In the genomic region with DNA sequence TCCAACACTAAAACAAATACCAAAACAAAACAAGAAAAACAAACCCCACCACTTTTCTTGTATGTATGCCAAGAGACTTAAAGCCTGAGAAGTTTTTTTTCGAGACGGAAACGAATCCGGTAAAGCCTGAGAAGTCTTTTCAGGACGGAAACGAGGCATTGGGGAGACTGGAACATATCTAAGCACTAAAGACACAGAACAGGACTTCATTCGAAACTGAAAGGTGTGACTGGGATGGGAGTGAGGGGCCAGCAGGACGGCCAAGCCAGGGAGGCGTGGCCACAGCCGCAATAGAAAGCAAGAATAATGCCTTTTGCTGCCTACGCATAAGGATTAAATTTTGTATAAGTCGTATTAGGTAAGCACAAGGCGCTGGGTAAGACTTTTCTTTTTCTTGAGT, we compare ENCODE assay signal across 8 mouse cellular contexts. TPM values are rescaled to one million over a fixed set of nuclear protein-coding genes. Genes with fewer than 3 reads are reported as not detected.
DNase-seq lines count a peak whose midpoint lies in the region; ATAC-seq lines count a peak whose summit lies in the region.

No protein-coding gene starts in this region.

- H3K9me3 ChIP-seq in limb, embryonic 12.5 days: no peaks in the 10 kb centered on the region
- no peaks in the 10 kb centered on the region for H3K9me3 ChIP-seq in stomach, embryonic 14.5 days (ENCODE audit: control insufficient read depth, low read depth, low read length)

- H3K27ac ChIP-seq in limb, embryonic 12.5 days: peak overlapping the region; percentile 75
- peak overlapping the region; percentile 96; the same call in 1 of the 2 replicates for H3K27ac ChIP-seq in stomach, embryonic 14.5 days (ENCODE audit: low read length)

- H3K27me3 ChIP-seq in limb, embryonic 12.5 days: no peaks in the 10 kb centered on the region
- H3K27me3 ChIP-seq in stomach, embryonic 14.5 days (ENCODE audit: control insufficient read depth, insufficient read depth, low read length): no peaks in the 10 kb centered on the region

- no peak for ATAC-seq in limb, embryonic 12.5 days (ENCODE audit: insufficient number of reproducible peaks, insufficient read depth, low FRiP score, low TSS enrichment, low read depth)
- ATAC-seq in stomach, embryonic 14.5 days (ENCODE audit: insufficient number of reproducible peaks, insufficient read depth, low FRiP score, low read depth): no peak

- peak; percentile 19 for DNase-seq in adrenal gland, postnatal 14 days
- DNase-seq in adrenal gland, postnatal 4 days (ENCODE audit: low spot score in 2 of 2): no peak
- DNase-seq in thymus, postnatal 0 days (ENCODE audit: low spot score): peak; percentile 50
- DNase-seq in thymus, postnatal 36 days: no peak
- DNase-seq in urinary bladder, adult 2 months (ENCODE audit: low spot score): no peak
- DNase-seq in kidney, adult 8-10 months: no peak

- H3K36me3 ChIP-seq in limb, embryonic 12.5 days: peaks cover 35% of the 10 kb centered on the region
- peaks cover 15% of the 10 kb centered on the region; the same call in 1 of the 2 replicates for H3K36me3 ChIP-seq in stomach, embryonic 14.5 days (ENCODE audit: control insufficient read depth, insufficient read depth, low read length)

- 10% methylated on average over 13 of the region's 13 CpGs for WGBS in limb, embryonic 12.5 days
- 8% methylated on average over 13 of the region's 13 CpGs for WGBS in stomach, embryonic 14.5 days

- peak overlapping the region; percentile 83 for H3K4me3 ChIP-seq in limb, embryonic 12.5 days (replicated peaks)
- peak overlapping the region; percentile 90 for H3K4me3 ChIP-seq in stomach, embryonic 14.5 days (ENCODE audit: low read depth, low read length)

- H3K4me2 ChIP-seq in limb, embryonic 12.5 days: peak overlapping the region; percentile 95
- H3K4me2 ChIP-seq in stomach, embryonic 14.5 days (replicated peaks; ENCODE audit: low read depth, low read length): peak overlapping the region; percentile 100

- H3K9ac ChIP-seq in limb, embryonic 12.5 days (replicated peaks): peak overlapping the region; percentile 76
- peak overlapping the region; percentile 77; the same call in 1 of the 2 replicates for H3K9ac ChIP-seq in stomach, embryonic 14.5 days (replicated peaks; ENCODE audit: low read depth, low read length)

- peaks cover 26% of the 10 kb centered on the region for H3K4me1 ChIP-seq in limb, embryonic 12.5 days (replicated peaks)
- H3K4me1 ChIP-seq in stomach, embryonic 14.5 days (ENCODE audit: control insufficient read depth, insufficient read depth, low read length): peaks cover 4% of the 10 kb centered on the region; the same call in 1 of the 2 replicates

RNA-seq across cellular contexts. Expression of a gene that starts 0.8 kb away (rescaled TPM):
- 15.3 and 18.7 TPM in 2 replicates for total RNA-seq in adrenal gland, postnatal 14 days (2021)
- 10 to 100 TPM; 31.6 to 32.7 TPM for total RNA-seq in adrenal gland, postnatal 4 days (2021)
- polyA plus RNA-seq in thymus, postnatal 0 days (2015; fragmentation: Nextera tagmentation; extraction: Ambion mirVana): 149 and 159 TPM in 2 replicates
- 20.9 and 21.0 TPM in 2 replicates for polyA plus RNA-seq in limb, embryonic 12.5 days (2016; fragmentation: Nextera tagmentation; extraction: Ambion mirVana)
- 12.2 and 13.5 TPM in 2 replicates for polyA plus RNA-seq in stomach, embryonic 14.5 days (2014; fragmentation: Nextera tagmentation; extraction: Ambion mirVana)
- polyA plus RNA-seq in urinary bladder, adult 2 months (2012; rRNA removed): 35.2 and 38.0 TPM in 2 replicates

RNA-seq across cellular contexts. Expression of a gene that starts 1.1 kb away (rescaled TPM):
- 308 TPM in 2 replicates for total RNA-seq in adrenal gland, postnatal 14 days (2021)
- total RNA-seq in adrenal gland, postnatal 4 days (2021): 100 to 1,000 TPM; 271 to 275 TPM
- 658 and 685 TPM in 2 replicates for polyA plus RNA-seq in thymus, postnatal 0 days (2015; fragmentation: Nextera tagmentation; extraction: Ambion mirVana)
- 395 and 428 TPM in 2 replicates for polyA plus RNA-seq in limb, embryonic 12.5 days (2016; fragmentation: Nextera tagmentation; extraction: Ambion mirVana)
- polyA plus RNA-seq in stomach, embryonic 14.5 days (2014; fragmentation: Nextera tagmentation; extraction: Ambion mirVana): 362 and 386 TPM in 2 replicates
- 477 and 551 TPM in 2 replicates for polyA plus RNA-seq in urinary bladder, adult 2 months (2012; rRNA removed)

RNA-seq across cellular contexts. Expression of a gene that starts 8.1 kb away (rescaled TPM):
- 20.1 and 20.2 TPM in 2 replicates for total RNA-seq in adrenal gland, postnatal 14 days (2021)
- total RNA-seq in adrenal gland, postnatal 4 days (2021): 10 to 100 TPM; 23.4 to 23.6 TPM
- 54.9 and 56.7 TPM in 2 replicates for polyA plus RNA-seq in thymus, postnatal 0 days (2015; fragmentation: Nextera tagmentation; extraction: Ambion mirVana)
- polyA plus RNA-seq in limb, embryonic 12.5 days (2016; fragmentation: Nextera tagmentation; extraction: Ambion mirVana): 52.2 and 52.7 TPM in 2 replicates
- 45.7 and 46.5 TPM in 2 replicates for polyA plus RNA-seq in stomach, embryonic 14.5 days (2014; fragmentation: Nextera tagmentation; extraction: Ambion mirVana)
- 16.3 and 18.9 TPM in 2 replicates for polyA plus RNA-seq in urinary bladder, adult 2 months (2012; rRNA removed)

Comparison
In these comparisons a context has a peak if more than half of its experiments do, and no peak if none do; other contexts are left out.
1. DNase-seq: peak in adrenal gland, postnatal 14 days (single experiment) and thymus, postnatal 0 days (single experiment); none in adrenal gland, postnatal 4 days (0 of 2), thymus, postnatal 36 days (0 of 2), urinary bladder, adult 2 months (single experiment) and kidney, adult 8-10 months (0 of 2).